Mouse (Mus musculus): ENCODE results near the gene Timp3.
"Not testable (repeated sequence)": the region's sequence is repeated elsewhere in the genome, so short reads cannot be mapped to it uniquely, and the experiment has no call there.

Gene Timp3

GRCm38 (mm10) chr10:86344654-86345053 lies 44.5 kb downstream of the Timp3 start:
- in situ Hi-C loops (cut with MboI, MseI) = no loop called here

DNA sequence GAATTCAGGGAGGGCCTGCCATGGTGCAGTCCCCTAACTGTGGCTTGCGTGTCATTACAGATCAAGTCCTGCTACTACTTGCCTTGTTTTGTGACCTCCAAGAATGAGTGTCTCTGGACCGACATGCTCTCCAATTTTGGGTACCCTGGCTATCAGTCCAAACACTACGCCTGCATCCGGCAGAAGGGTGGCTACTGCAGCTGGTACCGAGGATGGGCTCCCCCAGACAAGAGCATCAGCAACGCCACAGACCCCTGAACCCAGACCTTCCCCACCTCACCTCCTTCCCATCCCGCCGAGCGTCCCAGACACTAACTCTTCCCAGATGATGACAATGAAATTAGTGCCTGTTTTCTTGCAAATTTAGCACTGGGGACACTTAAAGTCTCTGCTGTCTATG lies 45.5 kb downstream of the Timp3 start:
- in situ Hi-C loops (cut with MboI, MseI) = no loop called here

GRCm38 (mm10) chr10:86346235-86346840 lies 46.2 kb downstream of the Timp3 start:
- in situ Hi-C loops (cut with MboI, MseI) = no loop called here

- in situ Hi-C loops (cut with MboI, MseI) = no loop called here
These were observed 51.1 kb downstream of the Timp3 start for GRCm38 (mm10) chr10:86351287-86351686.

DNA sequence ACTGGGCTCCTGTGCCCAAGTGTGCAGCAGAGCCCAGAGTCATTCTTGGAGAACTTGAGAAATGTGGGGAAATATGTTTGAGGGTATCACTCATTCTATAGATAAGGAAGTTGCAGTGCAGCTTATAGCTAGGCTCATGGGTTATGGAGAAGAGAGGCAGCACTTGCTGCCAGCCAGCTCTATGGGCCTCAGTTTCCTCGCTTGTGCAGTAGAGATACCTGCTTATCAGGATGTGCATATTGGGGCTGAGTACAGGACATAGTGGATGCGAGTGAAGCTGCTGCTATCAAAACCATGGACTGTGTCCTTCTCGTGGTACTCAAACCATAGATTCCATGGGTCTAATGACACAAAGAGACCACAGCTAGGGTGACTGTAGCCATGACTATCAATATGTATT lies 52.3 kb downstream of the Timp3 start:
- in situ Hi-C loops (cut with MboI, MseI) = no loop called here

GRCm38 (mm10) chr10:86356819-86357563 lies 56.8 kb downstream of the Timp3 start:
- in situ Hi-C loops (cut with MboI, MseI) = no loop called here

GRCm38 (mm10) chr10:86358307-86358975 lies 58.3 kb downstream of the Timp3 start:
- in situ Hi-C loops (cut with MboI, MseI) = no loop called here

- in situ Hi-C loops (cut with MboI, MseI) = no loop called here
These were observed 59.0 kb downstream of the Timp3 start for GRCm38 (mm10) chr10:86359208-86359607.

GRCm38 (mm10) chr10:86359699-86360098 lies 59.5 kb downstream of the Timp3 start:
- in situ Hi-C loops (cut with MboI, MseI) = no loop called here

DNA sequence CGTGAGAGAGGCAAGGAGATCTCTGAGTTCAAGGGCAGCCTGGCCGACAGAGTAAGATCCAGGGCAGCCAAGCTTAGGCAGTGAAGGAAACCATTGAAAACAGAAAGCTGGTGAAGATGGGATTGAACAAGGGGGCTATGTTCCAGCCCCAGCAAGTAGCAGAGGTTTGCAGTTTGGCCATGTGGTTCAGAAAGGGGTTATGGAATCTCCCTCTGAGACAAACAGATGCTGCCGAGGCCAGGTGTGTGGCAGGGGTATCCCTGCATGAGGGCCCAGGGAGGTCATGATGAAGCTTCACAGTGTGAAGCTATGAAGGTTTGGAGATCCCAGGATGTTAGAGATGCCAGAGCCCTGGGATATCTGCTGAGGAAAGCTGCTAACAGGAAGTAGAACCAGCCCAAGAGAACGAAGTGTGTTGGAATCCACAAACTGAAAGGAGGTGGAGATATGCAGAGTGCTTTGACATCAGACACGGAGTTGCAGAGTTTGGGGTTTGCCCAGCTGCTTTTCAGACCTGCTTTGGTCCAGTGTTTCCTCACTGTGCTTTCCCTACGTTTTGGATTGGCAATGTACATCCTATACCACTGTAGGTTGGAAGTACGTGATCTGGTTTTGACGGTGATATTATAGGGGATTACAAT lies 63.6 kb downstream of the Timp3 start:
- in situ Hi-C loops (cut with MboI, MseI) = no loop called here

GRCm38 (mm10) chr10:86365632-86366092 lies 65.5 kb downstream of the Timp3 start:
- in situ Hi-C loops (cut with MboI, MseI) = no loop called here

GRCm38 (mm10) chr10:86367346-86367745 lies 67.2 kb downstream of the Timp3 start:
- in situ Hi-C loops (cut with MboI, MseI) = no loop called here

- in situ Hi-C loops (cut with MboI, MseI) = no loop called here
These were observed 68.6 kb downstream of the Timp3 start for GRCm38 (mm10) chr10:86368811-86369210.

- in situ Hi-C loops (cut with MboI, MseI) = no loop called here
These were observed 69.2 kb downstream of the Timp3 start for GRCm38 (mm10) chr10:86369346-86369745.

DNA sequence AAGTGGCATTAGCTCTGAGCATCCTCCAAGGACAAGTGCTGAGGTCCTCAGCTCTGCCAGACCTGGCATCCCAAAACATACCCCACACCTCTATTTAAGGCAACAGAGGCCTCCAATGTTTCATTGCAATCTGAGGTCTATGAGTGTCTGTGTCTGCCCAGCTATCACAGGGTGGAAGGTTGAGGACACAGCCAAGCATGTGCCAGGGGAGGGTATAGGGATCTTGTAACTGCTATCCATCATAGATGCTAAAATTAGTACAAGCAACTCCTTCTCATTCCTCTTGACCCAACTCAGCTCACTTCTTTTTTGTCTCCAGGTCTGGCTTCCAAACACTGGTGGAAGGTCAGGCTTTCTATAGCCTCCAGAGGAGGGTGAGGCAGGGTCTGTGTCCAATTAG lies 71.4 kb downstream of the Timp3 start:
- in situ Hi-C loops (cut with MboI, MseI) = no loop called here

DNA sequence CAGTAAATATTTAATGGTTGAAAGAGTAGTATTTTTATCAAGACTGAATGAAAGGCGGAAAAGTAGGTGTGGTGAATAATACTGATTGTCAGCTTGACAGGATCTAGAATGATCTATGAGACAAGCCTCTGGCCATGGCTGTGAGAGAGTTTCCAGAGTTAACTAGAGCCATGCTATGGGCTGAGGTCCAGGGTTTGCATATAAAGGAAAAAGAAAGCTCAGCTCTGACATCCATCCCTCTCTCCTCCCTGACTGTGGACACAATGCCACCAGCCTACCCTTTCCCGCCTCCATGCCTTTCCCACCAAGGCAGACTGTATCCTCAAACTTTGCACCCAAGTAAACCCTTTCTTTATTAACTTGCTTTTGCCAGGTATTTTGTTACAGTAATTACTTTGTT lies 73.9 kb downstream of the Timp3 start:
- in situ Hi-C loops (cut with MboI, MseI) = no loop called here

DNA sequence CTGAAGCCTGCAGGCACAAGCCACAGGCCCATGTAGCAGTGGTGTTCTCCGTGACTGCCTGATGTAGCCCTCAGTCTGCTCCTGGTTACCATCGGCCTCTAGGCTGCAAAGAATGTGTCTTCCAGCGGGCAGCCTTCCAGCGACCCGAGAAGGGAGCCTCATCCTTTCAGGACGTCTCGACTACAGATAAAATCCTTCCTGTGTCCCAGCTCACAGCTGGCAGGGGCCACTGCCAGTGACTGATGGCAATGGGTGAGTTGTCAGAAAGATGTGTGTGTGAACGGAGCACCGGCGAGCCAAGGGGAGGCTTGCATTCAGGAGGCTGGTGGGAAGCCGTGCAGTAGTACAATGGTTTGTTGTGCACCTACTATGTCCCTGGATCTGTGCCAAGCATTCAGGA lies 75.7 kb downstream of the Timp3 start:
- in situ Hi-C loops (cut with MboI, MseI) = no loop called here

DNA sequence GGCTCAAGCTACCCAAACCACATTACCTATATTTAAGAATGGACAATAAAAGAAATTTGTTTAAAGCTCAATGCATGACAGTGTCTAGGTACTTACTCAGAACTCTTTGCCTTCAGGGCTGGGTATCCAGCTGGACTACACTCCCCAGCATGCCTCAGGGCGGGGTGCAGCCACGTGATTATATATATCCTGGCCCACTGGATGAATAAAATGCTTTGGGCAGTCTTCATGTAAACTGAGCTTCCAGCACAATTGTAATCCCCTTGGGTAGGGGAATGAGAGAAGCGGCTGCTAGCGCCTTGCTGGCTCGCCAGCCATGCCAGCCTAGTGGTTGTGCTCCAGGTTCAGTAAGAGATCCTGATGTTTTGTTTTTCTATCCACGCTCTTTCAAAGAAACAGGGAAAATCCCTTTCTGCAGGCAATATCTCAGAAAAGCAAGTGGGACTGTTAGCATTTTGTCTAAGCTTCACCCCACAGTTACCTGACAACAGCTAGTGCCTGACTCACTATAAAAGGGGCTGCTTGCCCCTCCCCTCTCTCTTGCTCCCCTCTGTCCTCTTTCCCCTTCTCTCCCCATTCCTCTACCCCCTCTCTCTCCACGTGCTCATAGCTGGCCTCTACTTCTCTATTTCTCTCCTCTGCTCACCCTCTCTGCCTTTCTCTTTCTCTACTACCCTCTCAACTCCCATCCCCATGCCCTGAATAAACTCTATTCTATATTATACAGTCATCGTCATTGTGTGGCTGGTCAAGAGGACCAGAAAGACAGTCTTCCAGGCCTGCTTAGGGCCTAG lies 76.4 kb downstream of the Timp3 start:
- in situ Hi-C loops (cut with MboI, MseI) = no loop called here

DNA sequence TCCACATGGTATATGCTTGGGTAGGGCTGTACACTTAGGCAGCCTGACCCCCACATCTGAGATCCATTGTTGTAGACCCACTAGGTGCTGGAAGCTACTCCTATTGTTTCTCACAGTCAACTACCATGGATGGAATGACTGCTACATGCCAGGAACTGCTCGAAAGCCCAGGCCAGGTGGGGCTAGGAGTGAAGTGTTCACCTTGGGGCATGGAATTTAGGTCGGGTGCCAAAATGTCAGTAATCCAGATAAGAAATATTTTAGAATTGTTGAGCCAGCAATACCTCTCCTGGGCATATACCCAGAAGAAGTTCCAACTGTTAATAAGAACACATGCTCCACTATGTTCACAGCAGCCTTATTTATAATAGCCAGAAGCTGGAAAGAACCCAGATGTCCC lies 78.6 kb downstream of the Timp3 start:
- in situ Hi-C loops (cut with MboI, MseI) = not testable (repeated sequence)

- in situ Hi-C loops (cut with MboI, MseI) = no loop called here
These were observed 80.5 kb downstream of the Timp3 start for GRCm38 (mm10) chr10:86380626-86381025.

GRCm38 (mm10) chr10:86381150-86381921 lies 81.2 kb downstream of the Timp3 start:
- in situ Hi-C loops (cut with MboI, MseI) = no loop called here
